Mouse (Mus musculus) gastrocnemius, postnatal 10 days (tissue): Measurements from ENCODE around the gene Kif3a. TPM values are rescaled to one million over a fixed set of nuclear protein-coding genes. Genes with fewer than 3 reads are reported as not detected.

Experiments
- DNase-seq: peaks from one replicate; pipeline ENCODE4 v3.0.0; 2021; ENCODE audit warnings: mixed read lengths
- total RNA-seq, 2 experiments: library from RNA; stranded (reverse); gene quantifications; 2 replicates each; pipeline ENCODE4 v1.2.3; 2021

Kif3a gene
- total RNA-seq, 2 experiments from 2014 or later, result 9.4 to 11.1 TPM

DNA sequence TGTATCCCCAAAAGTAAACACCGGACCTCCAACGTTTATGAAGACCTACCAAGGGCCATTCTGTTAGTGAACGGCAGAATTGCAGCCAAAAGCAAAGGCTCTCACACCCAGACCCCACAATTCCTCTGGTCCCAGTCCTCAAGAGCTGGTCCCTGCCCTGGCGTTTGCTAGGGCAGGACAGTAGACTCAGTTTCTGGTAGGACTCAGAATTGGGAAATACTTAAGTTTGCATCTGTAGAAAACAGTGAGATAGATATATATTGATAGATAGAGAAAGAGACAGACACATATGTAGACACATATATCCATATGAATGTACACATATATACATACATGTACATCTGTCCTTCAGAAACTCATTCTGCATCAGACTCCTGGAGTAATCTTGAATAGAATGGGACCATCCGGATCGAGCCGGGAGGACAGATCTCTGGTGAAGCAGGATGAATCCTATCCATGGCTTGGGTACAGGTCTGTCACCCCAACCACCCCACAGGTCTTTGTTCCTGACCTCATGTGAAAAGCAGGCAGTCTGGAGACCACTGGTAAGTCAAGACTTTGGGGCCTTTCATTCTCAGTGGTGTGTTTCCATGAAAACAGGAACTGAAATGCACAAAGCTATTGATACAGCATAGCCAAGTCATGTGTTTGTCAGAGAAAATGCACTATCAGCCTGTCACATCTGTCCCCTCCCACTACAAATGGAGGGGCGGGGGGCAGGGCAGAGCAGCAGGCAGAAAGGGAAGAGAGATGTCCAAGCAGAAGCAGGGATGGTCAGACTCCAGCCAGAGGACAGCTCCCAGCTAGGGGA lies 49.8 kb downstream of the Kif3a start:
- DNase-seq, result no peak

DNA sequence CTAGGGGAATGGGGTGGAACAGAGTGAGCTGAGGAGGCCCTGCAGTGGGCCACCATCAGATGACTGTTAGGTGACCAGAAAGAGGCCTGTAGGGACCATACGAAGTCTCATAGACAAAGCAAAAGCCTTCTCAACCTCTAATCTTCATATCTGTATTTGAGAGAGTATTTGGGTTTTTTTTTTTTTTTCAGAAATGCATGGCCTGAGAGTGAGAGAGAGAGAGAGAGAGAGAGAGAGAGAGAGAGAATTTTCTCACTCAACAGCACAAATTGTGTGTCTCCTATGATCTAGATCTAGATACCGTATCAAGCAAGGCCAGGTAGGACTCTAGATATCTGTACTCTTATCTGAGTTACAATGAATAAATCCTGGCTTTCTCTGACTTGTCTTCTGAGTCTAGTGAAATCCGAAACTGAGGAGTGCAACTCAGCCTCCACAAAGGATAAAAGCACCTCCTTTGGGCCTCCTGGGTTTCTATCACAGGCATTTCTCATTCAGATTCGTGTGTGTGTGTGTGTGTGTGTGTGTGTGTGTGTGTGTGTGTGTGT lies 50.5 kb downstream of the Kif3a start:
- no peak for DNase-seq

DNA sequence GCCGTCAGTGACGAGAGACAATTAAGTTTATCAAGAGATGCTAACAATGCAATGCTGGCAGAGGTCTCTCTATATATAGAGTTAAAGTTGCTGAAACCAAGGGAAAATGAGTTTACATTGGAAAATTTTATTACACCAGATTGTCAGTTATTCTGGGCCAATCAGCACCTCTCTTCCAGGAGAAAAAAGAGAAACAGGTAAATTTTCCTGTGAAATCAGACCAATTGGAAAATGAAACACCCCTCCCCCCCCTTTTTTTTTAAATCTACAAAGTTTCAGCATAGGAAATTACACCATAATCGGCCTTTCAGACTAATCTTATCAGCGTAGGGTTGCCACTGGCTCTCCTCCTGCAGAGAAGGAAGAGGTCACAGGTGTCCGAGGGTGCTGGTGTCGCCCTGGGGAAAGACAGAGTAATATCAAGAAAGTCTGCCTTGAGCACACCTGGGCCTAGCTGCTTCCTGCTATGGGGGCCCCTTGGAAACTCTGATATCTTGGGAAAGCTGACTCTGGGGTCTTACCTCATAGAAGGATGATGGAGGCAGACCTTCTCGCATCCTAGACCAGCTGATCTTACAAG lies 51.5 kb downstream of the Kif3a start, which contains the start of gene Il4:
Gene Il4 (minus strand): TSS at position 51 of the 580 bp plus-strand sequence.
- no peak for DNase-seq

DNA sequence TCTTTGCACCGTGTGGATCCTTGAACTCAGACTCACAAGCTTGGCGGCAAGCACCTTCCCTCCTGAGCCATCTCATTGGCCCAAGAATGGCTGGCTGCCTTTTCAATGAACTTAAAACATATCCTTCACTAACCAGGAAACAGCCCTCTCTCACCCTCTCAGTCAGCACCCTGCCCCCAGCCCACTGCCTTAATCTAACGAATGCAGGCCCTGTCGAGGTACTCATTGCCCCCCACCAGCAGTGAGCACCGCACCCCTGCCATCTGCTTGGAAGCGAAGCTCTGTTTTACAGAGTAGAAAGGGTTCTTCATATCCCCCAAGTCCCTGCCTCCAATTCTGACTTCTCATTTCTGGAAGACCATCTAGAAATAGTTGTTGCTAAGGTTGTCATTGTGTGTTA lies 52.2 kb downstream of the Kif3a start:
- DNase-seq, result no peak

DNA sequence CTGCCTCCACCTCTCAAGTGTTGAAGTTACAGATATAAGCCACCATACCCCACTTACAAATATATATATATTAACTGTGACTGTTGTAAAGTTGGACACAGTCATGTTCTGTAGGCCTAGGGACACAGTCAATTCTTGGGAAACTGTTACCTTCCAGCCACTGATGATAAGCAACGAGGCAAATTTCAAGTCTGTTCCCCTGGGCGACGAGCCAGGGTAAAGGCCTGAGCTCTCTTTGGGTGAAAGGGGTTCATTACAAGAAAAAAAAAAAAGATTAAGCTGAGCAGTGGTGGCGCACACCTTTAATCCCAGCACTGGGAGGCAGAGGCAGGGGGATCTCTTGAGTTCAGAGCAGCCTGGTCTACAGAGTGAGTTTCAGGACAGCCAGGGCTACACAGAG lies 52.9 kb downstream of the Kif3a start:
- DNase-seq, result no peak

DNA sequence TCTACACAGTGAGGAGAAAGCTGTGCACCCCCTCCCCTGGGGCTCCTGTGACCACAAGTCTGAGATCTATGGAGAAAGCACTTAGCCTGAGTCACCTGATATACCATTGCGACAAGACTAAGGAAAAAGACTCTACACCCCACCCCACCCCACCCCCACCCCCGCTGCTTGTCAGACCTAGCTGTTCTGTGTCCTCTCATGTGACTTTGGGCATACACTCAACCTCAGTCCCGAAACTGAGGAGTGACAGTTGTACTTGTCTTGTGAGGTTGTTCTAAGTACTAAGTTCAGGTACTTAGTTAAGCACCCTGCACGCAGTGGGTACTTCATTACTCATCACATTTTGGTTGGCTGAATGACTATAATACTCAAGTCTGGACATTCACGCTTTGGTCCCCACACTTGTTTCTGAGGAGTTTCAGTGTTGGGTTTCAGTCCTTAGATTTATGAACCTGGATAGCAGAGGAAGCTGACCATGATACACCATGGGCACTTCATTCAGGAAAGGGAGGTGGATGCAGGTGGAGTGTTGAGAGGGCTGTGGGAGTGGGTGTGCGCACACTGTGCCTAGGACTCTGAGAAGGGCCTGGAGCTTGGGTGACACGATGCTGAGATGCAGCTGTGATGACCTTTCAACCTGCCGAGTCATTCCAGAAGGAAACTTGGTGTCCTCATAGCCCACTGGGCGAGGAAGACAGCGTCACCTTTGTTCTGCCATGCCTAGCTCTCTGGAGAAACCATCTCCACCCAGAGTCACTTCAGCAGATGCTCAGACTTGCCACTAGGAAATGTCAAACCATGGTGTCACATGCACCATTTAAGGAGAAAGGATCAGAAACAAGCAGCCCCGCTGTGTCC lies 54.6 kb downstream of the Kif3a start:
- DNase-seq, result no peak

DNA sequence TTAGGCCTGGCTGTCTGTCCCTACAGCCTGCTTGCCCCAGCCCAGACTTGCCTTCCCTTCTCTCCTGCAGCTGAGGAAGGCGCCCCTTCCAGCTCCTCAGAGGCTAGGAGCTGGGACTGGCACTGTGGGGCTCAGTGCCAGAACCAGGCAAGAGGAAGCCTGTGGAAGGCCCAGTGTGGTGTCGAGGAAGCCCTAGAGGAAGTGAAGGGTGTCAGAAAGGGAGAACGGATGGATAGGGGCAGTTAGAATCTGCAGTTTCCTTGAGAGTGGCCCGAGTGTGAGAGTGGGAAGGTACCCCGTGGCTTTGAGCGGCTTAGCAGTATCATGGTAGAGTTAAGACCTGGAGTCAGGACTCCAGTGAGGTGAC lies 55.2 kb downstream of the Kif3a start:
- DNase-seq, result no peak

DNA sequence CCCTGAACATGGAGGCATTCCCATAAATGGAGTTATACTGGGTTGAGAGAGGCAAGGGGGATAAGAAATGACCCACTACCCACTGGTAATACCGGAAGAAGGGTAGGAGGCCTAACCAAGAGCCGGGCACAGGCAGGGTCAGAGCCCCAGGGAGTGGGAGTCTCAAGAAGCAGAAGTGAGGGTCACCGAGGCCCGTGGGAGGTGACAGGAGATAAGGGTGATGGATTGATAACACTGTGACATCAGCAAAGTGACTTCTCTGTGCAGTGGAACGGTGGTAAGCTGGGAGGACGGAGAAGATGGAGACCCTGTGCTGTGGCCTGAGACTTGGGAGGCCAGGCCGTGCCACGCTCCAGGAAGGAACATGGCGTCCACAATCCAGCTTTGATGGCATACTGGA lies 56.4 kb downstream of the Kif3a start:
- no peak for DNase-seq

DNA sequence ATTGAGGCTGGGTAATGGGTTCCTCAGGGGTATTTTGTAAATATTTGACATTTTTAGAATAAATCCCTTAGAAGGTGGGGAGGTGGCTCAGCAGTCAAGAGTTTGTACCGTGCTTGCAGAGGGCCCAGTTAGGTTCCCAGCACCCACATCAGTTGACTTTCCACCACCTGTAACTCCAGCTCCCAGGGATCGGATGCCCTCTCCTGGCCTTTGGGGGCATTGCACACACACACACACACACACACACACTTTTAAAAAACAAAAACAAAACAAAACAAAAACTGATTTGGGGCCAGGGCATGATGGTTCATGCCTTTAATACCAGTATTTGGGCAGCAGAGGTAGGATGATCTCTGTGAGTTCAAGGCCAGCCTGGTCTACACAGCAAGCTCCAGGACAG lies 56.9 kb downstream of the Kif3a start:
- no peak for DNase-seq

DNA sequence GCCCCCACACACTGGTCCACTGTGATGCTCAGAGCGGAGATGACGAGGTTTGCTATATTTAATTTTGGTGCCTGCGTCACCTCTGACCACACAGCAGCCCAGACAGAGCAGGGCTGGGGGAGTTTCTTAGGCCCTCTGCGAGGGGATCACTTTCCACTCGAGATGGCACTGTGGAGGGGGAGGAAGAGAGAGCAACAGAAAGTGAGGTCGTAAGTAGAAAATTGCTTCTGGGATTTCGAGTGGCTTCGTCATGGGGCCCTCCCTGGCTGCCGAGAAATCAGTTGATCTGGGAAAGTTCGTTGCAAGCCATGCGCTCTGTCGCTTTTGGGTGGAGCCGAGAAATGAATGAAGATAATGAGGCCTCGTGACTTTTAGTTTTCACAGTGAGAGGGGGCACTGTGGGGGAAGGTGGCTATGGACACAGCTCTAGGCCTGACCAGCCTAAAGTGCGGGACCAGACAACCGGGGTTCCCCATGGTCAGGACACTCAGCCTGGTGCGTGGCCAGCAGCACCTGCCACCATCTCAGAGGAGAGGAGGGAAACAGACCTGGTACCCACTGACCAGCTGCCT lies 59.7 kb downstream of the Kif3a start:
- DNase-seq, result no peak

DNA sequence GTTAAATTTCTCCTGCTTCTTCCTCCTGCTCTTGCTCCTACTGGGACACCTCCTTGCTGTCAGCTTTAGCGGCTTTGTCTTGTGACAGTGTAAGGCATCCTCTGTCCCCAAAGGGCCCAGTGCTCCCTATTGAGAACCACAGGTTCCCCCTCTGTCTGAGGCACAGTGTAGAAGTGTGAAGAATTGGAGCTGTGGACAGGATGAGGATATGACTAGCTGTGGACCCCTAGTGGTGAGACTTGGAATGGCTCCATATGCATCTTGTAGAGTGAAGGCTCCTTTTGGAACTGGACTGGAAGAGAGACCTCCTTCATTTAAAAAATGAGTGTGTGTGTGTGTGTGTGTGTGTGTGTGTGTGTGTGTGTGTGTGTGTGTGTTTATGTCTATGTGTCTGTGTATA lies 60.7 kb downstream of the Kif3a start:
- DNase-seq, result peak; percentile 69

DNA sequence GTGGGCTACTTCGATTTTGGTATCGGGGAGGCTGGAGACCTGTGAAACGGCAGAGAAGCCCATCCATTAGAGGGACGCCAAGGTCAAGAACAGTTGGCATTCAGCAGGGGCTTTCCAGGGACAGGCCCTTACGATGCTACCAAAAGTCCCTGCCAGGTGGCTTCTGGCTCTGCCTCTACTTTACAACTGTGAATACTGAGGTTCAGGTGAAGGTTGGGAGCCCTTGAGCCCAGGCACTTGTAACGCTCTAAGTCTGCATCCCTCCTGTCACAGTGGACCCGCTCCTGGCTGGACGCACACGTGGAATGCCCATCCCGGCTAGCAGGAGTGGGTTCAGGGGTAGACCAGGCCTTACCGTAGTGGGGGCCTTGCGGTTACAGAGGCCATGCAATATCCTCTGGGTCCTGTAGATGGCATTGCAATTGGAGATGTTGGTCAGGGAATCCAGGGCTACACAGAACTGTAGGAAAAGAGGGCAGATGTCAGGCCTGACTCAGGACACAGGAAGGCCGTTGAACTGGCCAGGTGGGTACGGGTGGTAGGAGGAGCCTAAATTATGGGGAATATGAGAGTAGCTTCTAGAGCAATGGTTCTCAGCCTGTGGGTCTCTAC lies 65.0 kb downstream of the Kif3a start:
- DNase-seq, result no peak

DNA sequence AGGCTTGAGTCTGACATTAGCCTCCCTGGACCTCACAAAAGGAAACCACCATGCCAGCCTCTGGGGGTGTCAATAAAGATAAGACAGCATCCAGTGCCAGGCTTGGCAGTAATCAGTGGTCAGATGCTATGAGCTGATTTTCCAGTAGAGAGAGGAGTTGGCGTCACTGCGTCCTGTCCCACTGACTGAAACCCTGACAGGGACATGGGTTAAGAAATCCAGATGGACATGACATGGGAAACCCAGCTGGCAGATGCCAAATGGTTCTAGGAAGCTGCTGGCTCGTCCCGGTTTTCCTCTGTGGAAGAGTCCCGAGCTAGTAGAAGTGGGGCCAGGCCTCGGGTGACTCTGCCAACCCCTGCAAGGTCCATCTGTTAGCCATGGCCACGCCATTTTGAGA lies 66.5 kb downstream of the Kif3a start:
- no peak for DNase-seq

DNA sequence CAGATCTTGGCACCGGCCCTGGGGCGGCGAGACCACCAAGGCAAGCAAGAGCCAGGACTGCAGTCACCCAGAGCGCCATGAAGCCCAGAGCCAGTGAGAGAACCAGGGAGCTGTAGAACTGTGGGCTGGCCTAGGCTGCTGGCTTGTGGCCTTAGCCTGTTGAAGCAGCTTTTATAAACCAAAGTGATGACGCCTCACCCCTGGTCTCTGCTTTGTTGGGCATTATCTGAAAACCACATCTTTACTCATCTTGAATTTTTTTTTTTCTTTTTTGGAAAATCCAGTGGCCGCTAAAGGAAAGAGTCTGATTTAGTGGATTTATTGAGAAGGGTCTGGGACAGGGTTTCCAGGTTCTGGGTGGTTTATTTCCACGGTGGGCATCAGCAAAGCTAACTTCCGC lies 67.4 kb downstream of the Kif3a start, which contains the start of gene Il13:
Gene Il13 (minus strand): TSS at position 147 of the 400 bp plus-strand sequence.
- DNase-seq, result no peak

DNA sequence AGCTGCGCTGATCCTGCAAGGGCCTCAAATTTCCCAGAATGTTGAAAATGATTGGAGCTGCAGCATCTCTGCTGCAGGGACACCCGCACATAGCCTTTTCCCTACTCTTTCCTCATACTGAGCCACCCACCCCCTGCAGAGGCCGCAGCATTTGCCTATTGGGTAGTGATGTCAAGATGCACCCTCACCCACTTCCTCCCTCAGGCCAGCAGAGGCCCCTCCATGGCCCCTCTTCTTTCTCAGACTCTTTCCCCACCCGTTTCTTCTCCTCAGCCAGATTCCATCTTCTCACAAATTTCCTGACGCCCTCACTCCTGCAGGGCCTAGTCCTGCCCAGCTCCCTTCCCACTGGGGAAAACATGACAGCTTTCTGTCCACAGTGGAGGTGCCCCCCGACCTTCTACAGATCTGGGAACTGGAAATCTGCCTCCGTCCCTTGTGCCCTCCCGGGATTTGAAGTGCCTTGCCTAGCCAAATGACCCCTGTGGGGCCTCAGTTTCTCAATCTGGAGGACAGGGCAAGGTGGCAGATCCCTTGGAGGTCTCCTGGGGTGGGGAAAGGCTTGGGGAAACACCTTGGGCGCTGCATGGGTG lies 68.5 kb downstream of the Kif3a start:
- no peak for DNase-seq

DNA sequence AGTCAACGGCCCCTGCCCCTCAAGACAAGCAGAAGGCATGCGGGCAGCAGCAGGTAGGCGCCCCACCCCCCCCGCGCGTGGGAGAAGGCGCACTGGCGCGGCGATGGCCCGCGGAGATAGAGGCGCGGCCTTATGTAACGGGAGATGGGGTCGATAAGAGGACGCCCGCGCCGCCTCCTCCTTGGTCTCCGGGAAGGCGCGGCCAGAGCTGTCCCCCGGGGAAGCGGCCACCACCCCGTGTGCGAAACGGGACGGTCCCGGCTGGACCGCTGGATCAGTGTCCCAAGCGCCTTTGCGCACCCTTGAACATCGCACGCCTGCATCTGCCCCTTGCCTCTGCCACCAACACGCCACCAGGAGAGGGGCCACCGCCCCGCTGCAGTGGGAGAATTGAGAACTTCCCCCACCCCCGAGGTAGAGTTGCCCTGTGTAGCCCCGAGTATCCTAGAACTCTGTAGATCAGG lies 69.0 kb downstream of the Kif3a start:
- DNase-seq, result peak; percentile 27

DNA sequence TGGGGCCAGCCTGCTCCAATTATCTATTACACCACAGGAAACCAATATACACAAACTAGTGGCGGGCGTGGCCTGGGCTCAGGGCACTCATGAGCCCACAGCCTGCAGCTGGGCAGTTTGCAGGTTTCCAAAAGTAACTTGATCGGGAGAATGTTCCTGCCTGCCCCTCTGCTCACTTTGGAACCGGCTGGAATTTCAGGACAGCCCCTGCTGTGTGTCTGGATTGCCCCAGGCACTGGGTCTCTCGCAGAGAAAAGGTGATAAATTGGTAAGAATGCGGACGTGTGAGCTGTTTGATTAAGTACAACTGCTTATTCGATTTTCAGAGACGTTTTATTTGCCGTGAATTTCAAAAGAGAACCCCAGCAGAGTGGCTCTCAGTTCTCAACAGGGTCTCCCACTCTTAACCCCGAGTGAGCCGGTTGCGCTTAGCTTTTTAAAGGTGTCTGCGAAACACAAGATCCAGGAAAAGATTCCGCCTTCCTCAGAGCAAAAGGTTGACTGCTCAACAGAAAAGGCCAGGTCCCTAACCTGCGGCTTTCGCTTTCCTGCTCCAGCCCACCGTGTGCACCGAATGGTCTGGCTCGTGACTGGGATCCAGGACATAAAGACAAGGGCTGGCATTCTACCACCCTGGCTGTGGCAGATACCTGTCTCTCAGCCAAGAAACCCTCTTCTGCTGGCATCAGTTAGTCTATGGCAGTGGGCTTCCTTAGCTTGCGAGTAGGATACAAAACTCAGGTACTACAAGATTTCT lies 70.0 kb downstream of the Kif3a start:
- no peak for DNase-seq

DNA sequence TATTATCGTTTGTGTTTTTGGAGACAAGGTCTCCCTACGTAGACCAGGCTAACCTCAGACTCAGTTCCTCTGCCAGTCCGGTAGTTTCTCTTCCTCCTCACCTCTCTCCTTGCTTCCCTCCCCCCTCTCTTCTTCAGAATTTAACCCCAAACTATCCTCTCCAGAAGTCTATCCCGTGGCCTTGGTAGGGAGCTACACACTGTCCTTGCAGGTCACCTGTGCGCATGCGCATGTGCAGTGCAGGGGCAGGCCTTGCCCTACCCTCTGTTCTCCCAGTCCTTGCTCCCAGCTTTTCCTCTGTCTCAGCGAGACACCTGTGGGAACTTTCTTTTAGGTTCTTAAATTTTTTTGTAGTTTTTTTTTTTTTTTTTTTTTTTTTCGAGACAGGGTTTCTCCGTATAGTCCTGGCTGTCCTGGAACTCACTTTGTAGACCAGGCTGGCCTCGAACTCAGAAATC lies 70.7 kb downstream of the Kif3a start:
- DNase-seq, result no peak

DNA sequence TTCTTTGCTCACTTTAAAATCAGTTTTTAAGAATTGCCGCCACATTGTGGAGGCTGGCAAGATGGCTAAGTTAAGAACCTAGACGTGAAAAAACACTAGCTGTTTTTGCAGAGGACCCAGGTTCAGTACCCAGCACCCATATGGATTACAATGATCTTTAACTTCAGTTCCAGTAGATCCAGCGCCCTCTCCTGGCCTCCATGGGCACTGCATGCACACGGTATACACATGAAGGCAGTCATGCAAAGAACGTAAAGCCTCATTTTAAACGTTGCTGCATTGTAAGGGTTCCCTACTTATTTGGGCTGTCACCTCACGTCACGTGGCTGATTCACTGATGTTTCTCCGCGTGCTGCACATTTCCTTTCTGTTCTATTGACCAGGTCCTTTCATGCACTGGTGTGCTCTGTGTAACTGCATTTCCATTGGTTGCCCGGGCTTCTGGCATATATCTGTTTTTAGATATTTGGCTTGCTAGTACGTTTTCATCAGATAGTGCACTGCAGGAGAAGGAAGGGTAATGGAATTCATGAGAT lies 75.6 kb downstream of the Kif3a start:
- DNase-seq, result no peak

DNA sequence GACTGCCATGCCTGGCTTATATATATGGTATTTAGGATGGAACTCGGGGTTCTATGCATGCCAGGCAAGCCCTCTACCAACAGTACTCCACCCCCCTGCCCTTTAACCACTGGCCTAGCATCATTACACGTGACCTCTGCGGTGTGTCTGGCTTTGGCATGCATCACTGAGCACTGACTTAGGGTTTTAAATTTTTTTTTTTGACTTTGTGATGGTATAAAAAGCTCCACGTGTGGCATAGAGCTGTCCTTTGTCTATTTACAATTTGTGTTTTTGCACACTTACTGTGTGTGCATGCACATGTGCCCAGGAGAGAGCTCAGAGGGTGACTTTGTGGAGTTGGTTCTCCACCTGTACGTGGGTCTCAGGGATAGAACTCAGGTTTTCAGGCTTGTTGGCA lies 76.8 kb downstream of the Kif3a start:
- no peak for DNase-seq
